Mouse (Mus musculus) heart, embryonic 10.5 days (tissue): ENCODE results near the gene Ucp3. TPM values are rescaled to one million over a fixed set of nuclear protein-coding genes. Genes with fewer than 3 reads are reported as not detected.

Experiments used
- DNase-seq: peaks from one replicate; pipeline ENCODE4 v3.0.0-alpha.2; 2017; ENCODE audit warnings: low spot score
- H3K27ac ChIP-seq: fragments of 300-500 bp; sonication (generic); 2 replicates; pipeline ENCODE4 v1.5.1; 2016; ENCODE audit warnings: mild to moderate bottlenecking
- H3K27me3 ChIP-seq: fragments of 300-500 bp; sonication (generic); 2 replicates; pipeline ENCODE4 v1.6.1; 2016; ENCODE audit warnings: mild to moderate bottlenecking; ENCODE audit not compliant: poor library complexity, insufficient read depth, severe bottlenecking
- H3K36me3 ChIP-seq: fragments of 300-500 bp; sonication (generic); 2 replicates; pipeline ENCODE4 v1.6.1; 2016; ENCODE audit warnings: mild to moderate bottlenecking, moderate library complexity
- H3K4me1 ChIP-seq: fragments of 300-500 bp; sonication (generic); 2 replicates; pipeline ENCODE4 v1.6.1; 2016; ENCODE audit warnings: mild to moderate bottlenecking
- H3K4me3 ChIP-seq: fragments of 300-500 bp; sonication (generic); 2 replicates; pipeline ENCODE4 v1.5.1; 2016; ENCODE audit warnings: mild to moderate bottlenecking, moderate library complexity
- H3K9me3 ChIP-seq: fragments of 300-500 bp; sonication (generic); 2 replicates; pipeline ENCODE4 v1.6.1; 2016; ENCODE audit warnings: mild to moderate bottlenecking, moderate library complexity
- WGBS: fragments of 180-500 bp; shearing (Covaris S2); methylation state at CpG from one replicate; pipeline ENCODE4 v1.1.7; 2016; 5-methylcytosine and 5-hydroxymethylcytosine counted together
- polyA plus RNA-seq: library from polyadenylated mRNA; unstranded; fragments of >200 nt; fragmentation: Nextera tagmentation; extraction: Ambion mirVana; gene quantifications from 2 replicates; pipeline ENCODE4 v1.2.1, GENCODE M21; 2016

The Ucp3 gene
- polyA plus RNA-seq, 1 experiment from 2014 or later: 0.05 TPM

GRCm38 (mm10) chr7:100508670-100509069, 35.9 kb downstream of the Ucp3 start:
- Histone ChIP-seq H3K4me3 (no peak overlapping the region), H3K36me3 (no peaks in the 10 kb centered on the region), H3K27me3 (peaks cover 21% of the 10 kb centered on the region), H3K9me3 (no peaks in the 10 kb centered on the region), H3K4me1 (0 out of 2 replicates have a peak, but pooled peaks cover 5% of the 10 kb centered on the region), H3K27ac (no peak overlapping the region)
- WGBS: 58% methylated on average over 3 of the region's 3 CpGs
- DNase-seq: no peak

DNA sequence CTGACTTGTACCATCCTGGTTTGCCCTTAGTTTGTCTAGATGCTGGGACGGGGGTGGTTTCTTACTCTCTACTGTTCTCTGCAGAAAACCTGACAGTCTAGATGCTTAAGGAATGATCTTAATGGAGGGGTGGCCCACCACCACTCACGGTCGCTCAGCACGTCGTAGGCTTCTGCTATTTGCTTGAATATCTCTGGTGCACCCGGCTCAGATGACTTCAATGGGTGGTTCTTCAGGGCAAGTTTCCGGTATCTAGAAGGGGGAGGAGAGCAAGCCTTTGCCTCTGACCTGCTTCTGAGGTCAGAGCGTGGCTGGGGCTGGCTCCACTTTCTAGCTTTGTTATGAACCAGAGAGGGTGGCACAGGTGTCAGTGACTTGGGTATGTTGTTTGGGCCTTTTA, 38.8 kb downstream of the Ucp3 start:
- no peak overlapping the region for H3K27ac ChIP-seq
- no peak overlapping the region for H3K4me3 ChIP-seq
- no peaks in the 10 kb centered on the region for H3K4me1 ChIP-seq
- DNase-seq: no peak
- H3K27me3 ChIP-seq: peaks cover 21% of the 10 kb centered on the region
- H3K9me3 ChIP-seq: no peaks in the 10 kb centered on the region
- 58% methylated on average over 8 of the region's 8 CpGs for WGBS
- no peaks in the 10 kb centered on the region for H3K36me3 ChIP-seq

- WGBS: 48% methylated on average over 11 of the region's 11 CpGs
- Histone ChIP-seq H3K36me3 (no peaks in the 10 kb centered on the region), H3K9me3 (no peaks in the 10 kb centered on the region), H3K27ac (no peak within 1 kb of the TSS), H3K4me3 (no peak within 1 kb of the TSS), H3K4me1 (no peaks in the 10 kb centered on the region), H3K27me3 (peaks cover 16% of the 10 kb centered on the region; the same call in 1 of the 2 replicates)
- DNase-seq: no peak
Observed at GRCm38 (mm10) chr7:100514573-100514972, 41.8 kb downstream of the Ucp3 start, which contains the start of gene Dnajb13. Dnajb13 (minus strand) TSS chr7:100514960.

DNA sequence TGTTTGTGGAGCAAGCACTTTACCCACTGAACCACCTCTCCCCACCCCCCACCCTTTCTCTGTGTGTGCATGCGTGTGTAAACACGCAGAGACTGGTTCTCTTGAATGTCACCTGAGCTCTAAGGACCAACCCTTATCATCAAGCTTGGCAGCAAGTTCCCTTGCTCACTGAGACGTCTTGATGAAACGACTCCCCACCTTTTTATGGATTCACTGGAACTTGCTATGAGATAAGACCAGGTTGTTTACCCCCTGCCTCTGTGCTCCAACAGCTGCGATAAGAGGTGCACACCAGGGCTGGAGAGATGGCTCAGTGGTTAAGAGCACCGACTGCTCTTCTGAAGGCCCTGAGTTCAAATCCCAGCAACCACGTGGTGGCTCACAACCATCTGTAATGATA, 47.4 kb downstream of the Ucp3 start:
- H3K4me1 ChIP-seq: no peaks in the 10 kb centered on the region
- 53% methylated on average over 7 of the region's 7 CpGs for WGBS
- H3K4me3 ChIP-seq: no peak overlapping the region
- H3K27me3 ChIP-seq: no peaks in the 10 kb centered on the region
- no peaks in the 10 kb centered on the region for H3K36me3 ChIP-seq
- no peaks in the 10 kb centered on the region for H3K9me3 ChIP-seq
- no peak for DNase-seq
- no peak overlapping the region for H3K27ac ChIP-seq

- H3K4me3 ChIP-seq: no peak overlapping the region
- H3K27ac ChIP-seq: no peak overlapping the region
- H3K4me1 ChIP-seq: no peaks in the 10 kb centered on the region
- no peaks in the 10 kb centered on the region for H3K9me3 ChIP-seq
- DNase-seq: peak; percentile 91
- H3K36me3 ChIP-seq: no peaks in the 10 kb centered on the region
- WGBS: 24% methylated on average over 10 of the region's 10 CpGs
- no peaks in the 10 kb centered on the region for H3K27me3 ChIP-seq
Observed at GRCm38 (mm10) chr7:100520663-100521285, 48.0 kb downstream of the Ucp3 start.

- Histone ChIP-seq H3K4me1 (no peaks in the 10 kb centered on the region), H3K9me3 (no peaks in the 10 kb centered on the region), H3K27ac (no peak overlapping the region), H3K27me3 (no peaks in the 10 kb centered on the region), H3K4me3 (no peak overlapping the region), H3K36me3 (no peaks in the 10 kb centered on the region)
- 59% methylated on average over 3 of the region's 3 CpGs for WGBS
- DNase-seq: no peak
Observed at GRCm38 (mm10) chr7:100522222-100522621, 49.4 kb downstream of the Ucp3 start.

DNA sequence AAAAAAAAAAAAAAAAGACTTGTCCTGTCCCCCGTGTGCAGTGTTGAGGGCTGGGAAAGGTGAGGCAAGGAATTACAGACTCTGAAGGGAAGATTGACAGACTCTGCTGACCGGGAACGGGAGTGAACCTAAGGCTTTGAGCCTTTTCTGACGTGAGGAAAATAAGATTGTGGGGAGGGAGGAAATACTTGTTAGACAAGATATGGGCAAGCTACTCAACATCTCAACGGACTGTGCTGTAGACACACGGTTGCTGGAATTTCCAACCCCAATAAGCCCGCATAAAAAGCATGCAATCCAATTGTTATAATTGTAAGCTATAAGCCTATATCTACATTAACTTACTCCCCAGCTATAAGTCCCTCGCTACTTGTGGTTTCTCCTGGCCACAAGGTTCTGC, 51.9 kb downstream of the Ucp3 start:
- no peaks in the 10 kb centered on the region for H3K4me1 ChIP-seq
- 57% methylated on average over 8 of the region's 8 CpGs for WGBS
- no peak for DNase-seq

DNA sequence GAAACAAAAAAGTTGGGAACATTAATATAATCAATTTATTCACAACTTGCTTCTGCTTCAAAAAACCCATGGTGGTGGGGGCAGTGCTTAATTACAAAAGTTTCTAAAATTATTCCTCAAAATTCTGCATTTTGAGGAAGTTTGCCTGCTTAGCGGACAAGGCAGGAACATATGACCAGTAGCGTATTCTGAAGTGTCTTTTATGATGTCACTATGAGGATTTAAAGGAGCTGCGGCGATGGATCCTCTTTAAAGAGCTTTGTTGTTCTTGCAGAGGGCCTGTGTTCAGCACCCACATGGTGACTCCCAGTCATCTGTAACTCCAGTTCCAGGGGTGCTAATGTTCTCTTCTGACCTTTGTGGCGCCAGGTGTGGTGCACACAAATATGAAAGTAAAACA, 58.0 kb downstream of the Ucp3 start:
- Histone ChIP-seq H3K4me1 (no peaks in the 10 kb centered on the region), H3K27ac (no peak overlapping the region), H3K27me3 (no peaks in the 10 kb centered on the region), H3K9me3 (no peaks in the 10 kb centered on the region), H3K4me3 (no peak overlapping the region), H3K36me3 (no peaks in the 10 kb centered on the region)
- no peak for DNase-seq
- 91% methylated on average over 5 of the region's 5 CpGs for WGBS

More for the DNA sequence above, 51.9 kb downstream of the Ucp3 start:
- Histone ChIP-seq H3K36me3 (no peaks in the 10 kb centered on the region), H3K9me3 (no peaks in the 10 kb centered on the region), H3K27me3 (no peaks in the 10 kb centered on the region), H3K27ac (no peak overlapping the region), H3K4me3 (no peak overlapping the region)

DNA sequence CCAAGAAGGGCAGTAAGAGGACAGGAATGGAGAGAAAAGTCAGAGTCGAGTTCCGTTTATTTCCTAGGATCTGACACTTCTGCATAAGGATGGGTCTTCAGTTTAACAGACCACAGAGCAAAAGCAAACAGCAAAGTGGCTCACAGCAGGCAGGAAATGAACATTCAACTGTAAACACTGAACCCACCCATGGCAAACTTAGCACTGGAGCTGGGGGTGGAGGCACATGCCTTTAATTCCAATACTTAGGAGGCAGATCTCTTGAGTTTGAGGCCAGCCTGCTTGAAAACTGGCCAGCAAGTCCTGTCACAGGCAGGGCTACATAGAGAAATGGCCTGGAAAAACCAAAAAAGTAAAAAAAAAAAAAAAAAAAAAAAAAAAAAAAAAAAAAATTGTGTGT, 60.7 kb downstream of the Ucp3 start:
- 55% methylated on average over 2 of the region's 2 CpGs for WGBS
- Histone ChIP-seq H3K27ac (no peak overlapping the region), H3K27me3 (no peaks in the 10 kb centered on the region), H3K4me3 (no peak overlapping the region), H3K9me3 (no peaks in the 10 kb centered on the region), H3K36me3 (no peaks in the 10 kb centered on the region), H3K4me1 (peaks cover 5% of the 10 kb centered on the region; the same call in 1 of the 2 replicates)
- DNase-seq: no peak

DNA sequence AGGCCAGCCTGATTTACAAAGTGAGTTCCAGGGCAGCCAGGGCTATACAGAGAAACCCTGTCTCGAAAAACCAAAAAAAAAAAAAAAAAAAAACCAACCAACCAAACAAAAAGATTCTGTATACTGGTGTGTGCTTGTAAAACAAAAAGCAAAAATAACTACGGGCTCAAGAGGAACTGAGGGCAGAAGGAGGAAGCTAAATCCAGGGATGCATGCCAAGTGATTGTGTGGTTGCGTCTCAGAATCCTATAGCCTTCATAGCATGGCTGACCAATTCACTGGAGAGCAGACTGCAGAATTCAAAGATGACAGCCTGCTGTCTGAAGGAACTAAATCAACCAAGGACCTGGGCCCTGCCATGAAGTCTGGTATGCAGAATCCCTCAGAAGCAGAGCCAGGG, 61.4 kb downstream of the Ucp3 start:
- Histone ChIP-seq H3K27me3 (no peaks in the 10 kb centered on the region), H3K27ac (no peak overlapping the region), H3K9me3 (no peaks in the 10 kb centered on the region), H3K4me1 (peaks cover 5% of the 10 kb centered on the region; the same call in 1 of the 2 replicates), H3K4me3 (no peak overlapping the region), H3K36me3 (peaks cover 6% of the 10 kb centered on the region)
- DNase-seq: no peak
- WGBS: 75% methylated on average over 3 of the region's 3 CpGs

- whole genome bisulfite sequencing: 78% methylated on average over 2 of the region's 2 CpGs
- Histone ChIP-seq H3K4me3 (no peak overlapping the region; the same call in 1 of the 2 replicates), H3K4me1 (peaks cover 5% of the 10 kb centered on the region; the same call in 1 of the 2 replicates), H3K36me3 (peaks cover 21% of the 10 kb centered on the region), H3K27ac (no peak overlapping the region), H3K9me3 (no peaks in the 10 kb centered on the region), H3K27me3 (no peaks in the 10 kb centered on the region)
- no peak for DNase-seq
Observed at GRCm38 (mm10) chr7:100535831-100536230, 63.0 kb downstream of the Ucp3 start.
